Mouse (Mus musculus) induced T-regulatory cell, adult 2 months (primary cell): ENCODE measurements around the gene Gm3604.
A peak's percentile ranks its signal among the peaks of the same experiment; 100 is the strongest.

ENCODE experiments used
- DNase-seq: peaks from one replicate; pipeline ENCODE4 v3.0.0-alpha.2; 2012; ENCODE audit warnings: low read depth

The Gm3604 gene

DNA sequence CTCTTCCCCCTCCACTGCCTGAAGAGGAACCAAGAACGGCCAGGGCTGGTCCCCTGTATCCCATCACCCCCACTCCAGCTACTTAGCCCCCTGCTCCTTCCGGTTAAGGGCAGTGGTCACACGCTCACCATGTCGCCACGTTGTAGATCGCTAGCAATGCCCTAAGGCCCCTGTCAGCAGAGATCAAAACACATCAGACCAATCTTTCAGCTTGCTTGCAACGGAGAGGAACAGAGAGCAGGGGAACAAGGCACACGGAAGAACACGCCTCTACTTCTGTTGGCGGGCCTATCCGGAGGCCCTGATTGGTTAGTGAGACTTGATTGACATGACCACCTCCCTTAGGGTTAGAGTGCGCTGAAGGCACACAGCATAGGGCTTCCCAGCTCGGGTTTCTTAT, at the start of gene Gm3604:
Gene Gm3604 (minus strand): TSS at position 226 of the 400 bp plus-strand sequence.
- peak; percentile 78 for DNase-seq

DNA sequence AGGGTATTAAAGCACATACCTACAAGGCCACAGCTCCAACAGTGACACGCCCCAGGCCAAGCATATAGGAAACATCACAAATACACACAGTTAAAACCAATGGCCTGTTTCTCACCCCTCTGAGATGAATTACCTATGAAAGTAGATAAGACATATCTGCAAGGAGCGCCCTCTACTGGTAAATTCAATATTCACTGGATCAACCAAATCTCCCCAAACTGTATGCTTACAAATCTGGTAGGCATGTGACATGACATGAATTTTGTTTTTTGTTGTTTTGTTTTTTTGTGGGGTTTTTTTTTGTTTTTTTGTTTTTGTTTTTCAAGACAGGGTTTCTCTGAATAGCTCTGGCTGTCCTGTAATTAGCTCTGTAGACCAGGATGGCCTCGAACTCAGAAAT, 16.2 kb upstream of the Gm3604 start:
- peak; percentile 31 for DNase-seq

DNA sequence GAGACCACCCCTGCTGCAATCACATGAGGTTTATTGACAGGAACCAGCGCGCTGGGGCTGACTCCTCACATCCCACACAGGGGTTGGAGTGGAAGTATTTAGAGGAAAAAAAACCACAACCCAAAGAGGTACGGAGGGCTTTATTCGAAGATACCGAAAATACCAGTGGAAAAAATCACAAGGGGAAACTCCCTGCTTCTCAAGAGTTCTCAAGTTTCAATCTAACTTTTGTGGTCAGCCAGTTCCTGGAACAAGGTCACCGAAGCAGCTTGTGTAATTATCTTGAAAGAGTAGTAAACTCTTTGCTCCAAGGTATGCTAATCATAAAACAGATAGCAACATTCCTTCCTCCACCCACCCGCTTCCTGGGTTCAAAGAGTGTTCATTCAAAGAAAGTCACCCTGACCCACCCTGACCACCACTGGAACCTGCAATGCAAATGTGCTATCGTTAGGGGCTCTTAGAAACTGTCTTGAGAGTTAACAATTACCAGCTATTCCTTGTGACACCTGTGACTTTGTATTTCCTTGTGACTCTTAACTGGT, 7.2 kb upstream of the Gm3604 start:
- DNase-seq = peak; percentile 18

DNA sequence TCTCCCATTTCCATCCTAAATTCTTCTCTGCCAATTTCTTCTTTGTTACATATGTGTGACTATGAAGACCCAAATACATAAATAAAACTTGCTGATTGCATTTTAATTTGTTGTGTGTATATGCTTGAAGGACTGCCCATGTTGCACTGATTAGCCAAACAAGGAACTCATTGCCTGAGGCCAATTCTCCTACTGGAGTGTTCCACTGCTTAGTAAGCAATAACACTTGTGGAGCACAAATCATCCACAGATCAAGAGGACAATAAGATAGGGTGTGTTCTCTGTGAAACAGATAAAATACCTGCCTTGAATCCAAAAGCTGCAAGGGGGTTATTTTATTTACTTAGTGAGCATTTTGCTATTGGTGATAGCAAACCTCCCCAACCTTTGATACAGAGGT, 51.2 kb downstream of the Gm3604 start:
- no peak for DNase-seq

DNA sequence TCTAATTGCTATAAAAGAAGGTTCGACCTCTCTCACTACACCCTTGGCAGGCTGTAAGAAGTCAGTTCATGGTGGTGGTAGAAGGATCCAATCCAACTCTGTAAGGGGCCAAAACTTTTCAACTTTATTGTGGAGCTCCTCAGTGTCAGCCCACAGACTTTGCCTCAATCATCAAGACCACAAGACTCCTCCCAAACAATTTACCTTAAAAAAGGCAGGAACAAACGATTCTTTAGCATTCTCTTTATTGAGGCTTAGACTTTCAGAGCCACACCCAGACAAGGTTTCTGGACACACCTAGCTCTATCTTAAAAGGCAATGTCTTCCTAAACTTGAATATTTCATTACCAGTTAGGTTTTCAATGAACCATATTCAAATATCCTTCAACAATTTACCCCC, 51.6 kb downstream of the Gm3604 start:
- no peak for DNase-seq
